Mouse (Mus musculus) liver, embryonic 12.5 days (tissue): ENCODE measurements around the gene Dmtf1. TPM values are rescaled to one million over a fixed set of nuclear protein-coding genes. Genes with fewer than 3 reads are reported as not detected.

Experiments used
- ATAC-seq: fragments of 200-750 bp; cut with Nextera tagmentation; 2 replicates; pipeline ENCODE4 v1.8.0; 2017; ENCODE audit warnings: moderate number of reproducible peaks, mild to moderate bottlenecking, moderate library complexity
- H3K27ac ChIP-seq: fragments of 300-500 bp; sonication (generic); 2 replicates; pipeline ENCODE4 v1.5.1; 2016; ENCODE audit warnings: mild to moderate bottlenecking
- H3K27me3 ChIP-seq: fragments of 300-500 bp; sonication (generic); replicated peaks from 2 replicates; pipeline ENCODE4 v1.6.1; 2016; ENCODE audit warnings: mild to moderate bottlenecking, moderate library complexity
- H3K36me3 ChIP-seq: fragments of 300-500 bp; sonication (generic); 2 replicates; pipeline ENCODE4 v1.6.1; 2016; ENCODE audit warnings: mild to moderate bottlenecking, moderate library complexity
- H3K4me1 ChIP-seq: fragments of 300-500 bp; sonication (generic); 2 replicates; pipeline ENCODE4 v1.6.1; 2016
- H3K4me2 ChIP-seq: fragments of 300-500 bp; sonication (generic); 2 replicates; pipeline ENCODE4 v1.6.1; 2016; ENCODE audit warnings: mild to moderate bottlenecking, moderate library complexity
- H3K4me3 ChIP-seq: fragments of 300-500 bp; sonication (generic); 2 replicates; pipeline ENCODE4 v1.5.1; 2016; ENCODE audit warnings: mild to moderate bottlenecking, moderate library complexity
- H3K9ac ChIP-seq: fragments of 300-500 bp; sonication (generic); 2 replicates; pipeline ENCODE4 v1.6.1; 2016; ENCODE audit warnings: mild to moderate bottlenecking, moderate library complexity
- H3K9me3 ChIP-seq: fragments of 300-500 bp; sonication (generic); replicated peaks from 2 replicates; pipeline ENCODE4 v1.6.1; 2016; ENCODE audit warnings: mild to moderate bottlenecking, moderate library complexity
- WGBS: fragments of 180-500 bp; shearing (Covaris S2); methylation state at CpG from one replicate; pipeline ENCODE4 v1.1.7; 2016; ENCODE audit not compliant: insufficient replicate concordance; 5-methylcytosine and 5-hydroxymethylcytosine counted together
- polyA plus RNA-seq: library from polyadenylated mRNA; unstranded; fragments of >200 nt; fragmentation: Nextera tagmentation; extraction: Ambion mirVana; gene quantifications from 2 replicates; pipeline ENCODE4 v1.2.1, GENCODE M21; 2016

The Dmtf1 gene
- polyA plus RNA-seq, 1 experiment from 2014 or later: 21.2 TPM

DNA sequence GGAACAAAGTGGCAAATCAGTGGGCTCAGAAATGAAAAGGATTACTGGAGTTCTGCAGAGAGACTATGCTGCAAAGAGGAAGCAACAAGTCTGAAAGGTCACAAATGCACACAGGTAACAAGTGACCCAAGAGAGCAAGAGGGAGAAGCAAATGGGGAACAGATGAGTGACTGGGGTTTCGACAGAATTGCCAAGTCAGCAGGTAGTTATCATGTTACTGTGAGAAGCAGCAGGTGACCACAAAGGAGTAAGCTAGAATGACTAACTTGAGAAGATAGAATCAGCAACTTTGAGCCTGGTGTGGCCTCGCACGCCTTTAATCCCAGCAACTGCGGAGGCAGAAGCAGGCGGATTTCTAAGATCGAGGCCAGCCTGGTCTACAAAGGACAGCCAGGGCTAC, 19.2 kb downstream of the Dmtf1 start:
- Histone ChIP-seq H3K9me3 (no peaks in the 10 kb centered on the region), H3K4me3 (no peak overlapping the region), H3K27me3 (no peaks in the 10 kb centered on the region), H3K4me2 (no peak overlapping the region), H3K36me3 (peaks cover 62% of the 10 kb centered on the region), H3K9ac (no peak overlapping the region), H3K4me1 (peaks cover 3% of the 10 kb centered on the region; the same call in 1 of the 2 replicates), H3K27ac (no peak overlapping the region)
- 61% methylated on average over 6 of the region's 6 CpGs for WGBS
- ATAC-seq: no peak

DNA sequence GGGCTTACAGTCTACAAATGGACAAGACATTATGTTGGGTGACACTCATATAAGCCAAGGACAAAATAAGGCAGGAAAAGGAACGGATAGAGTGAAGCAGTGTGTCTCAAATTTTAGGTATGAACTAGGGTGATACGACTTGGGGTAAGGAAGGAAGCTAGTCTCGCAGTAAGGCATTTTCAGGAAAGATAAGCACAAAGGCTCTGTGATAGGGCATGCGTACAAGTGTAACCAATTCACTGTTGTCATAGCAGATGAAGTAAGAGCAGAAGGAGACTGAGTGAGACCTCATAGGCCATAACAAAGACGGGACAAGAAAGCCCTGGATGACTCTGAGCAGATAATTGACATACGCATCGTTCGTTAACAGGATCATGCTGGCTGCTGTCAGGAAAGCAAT, 20.9 kb downstream of the Dmtf1 start:
- WGBS: 48% methylated on average over 8 of the region's 8 CpGs
- ATAC-seq: peak; percentile 67

GRCm38 (mm10) chr5:9135588-9135987, 26.0 kb downstream of the Dmtf1 start:
- WGBS: 85% methylated on average over 3 of the region's 3 CpGs
- ATAC-seq: no peak
- H3K4me2 ChIP-seq: no peak overlapping the region

More for the DNA sequence above, 20.9 kb downstream of the Dmtf1 start:
- no peaks in the 10 kb centered on the region for H3K9me3 ChIP-seq
- H3K27me3 ChIP-seq: no peaks in the 10 kb centered on the region
- no peak overlapping the region for H3K4me3 ChIP-seq
- H3K9ac ChIP-seq: no peak overlapping the region
- peaks cover 3% of the 10 kb centered on the region; the same call in 1 of the 2 replicates for H3K4me1 ChIP-seq
- H3K4me2 ChIP-seq: no peak overlapping the region
- no peak overlapping the region for H3K27ac ChIP-seq
- peaks cover 65% of the 10 kb centered on the region for H3K36me3 ChIP-seq

DNA sequence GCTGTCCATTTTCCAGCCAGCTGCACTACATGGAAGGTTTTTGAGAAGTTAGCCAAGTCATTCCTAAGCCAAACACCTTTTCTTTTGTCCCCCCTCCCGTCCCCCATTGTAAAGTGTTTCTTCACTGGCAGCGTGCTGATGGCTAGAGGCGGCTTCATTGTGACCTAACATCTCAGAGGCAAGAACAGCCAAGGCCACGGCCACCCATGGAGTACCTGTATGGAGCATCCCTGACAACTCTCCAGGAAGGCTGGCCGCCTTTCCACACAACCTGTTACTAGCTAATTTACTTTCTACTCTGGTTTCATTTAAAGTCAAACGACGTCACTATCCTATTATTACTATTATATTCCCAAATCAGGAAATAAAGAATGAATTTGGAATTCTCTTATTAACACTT, 29.8 kb downstream of the Dmtf1 start:
- Histone ChIP-seq H3K4me2 (no peak overlapping the region), H3K27me3 (no peaks in the 10 kb centered on the region), H3K9ac (no peak overlapping the region), H3K4me1 (no peaks in the 10 kb centered on the region), H3K27ac (no peak overlapping the region), H3K4me3 (no peak overlapping the region), H3K9me3 (no peaks in the 10 kb centered on the region), H3K36me3 (peaks cover 70% of the 10 kb centered on the region)
- no peak for ATAC-seq
- 83% methylated on average over 7 of the region's 7 CpGs for WGBS

More at GRCm38 (mm10) chr5:9135588-9135987, 26.0 kb downstream of the Dmtf1 start:
- Histone ChIP-seq H3K36me3 (peaks cover 62% of the 10 kb centered on the region), H3K9ac (no peak overlapping the region), H3K4me3 (no peak overlapping the region), H3K4me1 (no peaks in the 10 kb centered on the region), H3K9me3 (no peaks in the 10 kb centered on the region), H3K27ac (no peak overlapping the region), H3K27me3 (no peaks in the 10 kb centered on the region)

DNA sequence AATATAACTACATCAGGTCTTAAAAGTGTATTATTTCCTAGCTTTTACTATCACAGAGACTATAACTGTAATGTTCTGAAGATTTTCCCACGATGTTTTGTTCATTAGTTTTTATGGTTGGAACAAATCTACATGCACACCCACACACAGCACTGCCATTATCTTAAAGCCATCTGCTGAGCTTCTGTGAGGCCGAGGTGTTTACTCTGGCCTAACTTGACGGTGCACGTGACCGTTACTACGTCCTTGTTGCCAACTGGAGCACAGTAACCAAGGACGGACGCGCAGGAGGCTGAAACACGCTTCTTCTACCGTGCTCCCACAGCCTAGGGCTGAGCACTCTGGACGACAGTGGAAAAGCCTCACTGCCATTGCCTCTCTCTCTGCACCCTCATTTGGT, 33.0 kb downstream of the Dmtf1 start:
- no peaks in the 10 kb centered on the region for H3K4me1 ChIP-seq
- ATAC-seq: no peak
- H3K9me3 ChIP-seq: no peaks in the 10 kb centered on the region
- no peak overlapping the region for H3K4me2 ChIP-seq
- H3K27me3 ChIP-seq: no peaks in the 10 kb centered on the region
- H3K27ac ChIP-seq: no peak overlapping the region
- WGBS: 82% methylated on average over 12 of the region's 12 CpGs
- no peak overlapping the region for H3K9ac ChIP-seq
- no peak overlapping the region for H3K4me3 ChIP-seq
- peaks cover 73% of the 10 kb centered on the region for H3K36me3 ChIP-seq

DNA sequence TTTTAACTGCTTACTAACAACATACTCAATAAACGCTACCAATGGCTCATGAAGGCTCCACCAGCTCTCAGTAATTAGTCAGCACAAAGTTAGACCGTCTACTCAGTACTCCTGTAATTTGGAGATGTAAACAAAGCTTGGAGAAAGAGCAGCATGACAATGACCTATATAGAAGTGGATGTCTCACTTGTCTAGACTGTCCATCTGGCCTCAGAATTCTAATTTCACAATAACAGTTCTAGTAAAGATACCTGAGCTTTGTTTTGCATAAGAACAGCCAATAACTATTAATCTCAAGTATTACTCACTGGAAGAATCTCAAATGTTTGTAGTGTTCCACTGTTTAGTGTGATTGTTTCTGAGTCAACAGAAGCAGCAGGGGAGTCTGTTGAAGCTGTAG, 37.4 kb downstream of the Dmtf1 start:
- no peak overlapping the region for H3K4me3 ChIP-seq
- H3K4me1 ChIP-seq: no peaks in the 10 kb centered on the region
- no peaks in the 10 kb centered on the region for H3K27me3 ChIP-seq
- no peaks in the 10 kb centered on the region for H3K9me3 ChIP-seq
- WGBS: 89% methylated on average over 2 of the region's 2 CpGs
- ATAC-seq: no peak
- no peak overlapping the region for H3K9ac ChIP-seq
- H3K36me3 ChIP-seq: peaks cover 87% of the 10 kb centered on the region
- H3K4me2 ChIP-seq: no peak overlapping the region
- H3K27ac ChIP-seq: no peak overlapping the region

DNA sequence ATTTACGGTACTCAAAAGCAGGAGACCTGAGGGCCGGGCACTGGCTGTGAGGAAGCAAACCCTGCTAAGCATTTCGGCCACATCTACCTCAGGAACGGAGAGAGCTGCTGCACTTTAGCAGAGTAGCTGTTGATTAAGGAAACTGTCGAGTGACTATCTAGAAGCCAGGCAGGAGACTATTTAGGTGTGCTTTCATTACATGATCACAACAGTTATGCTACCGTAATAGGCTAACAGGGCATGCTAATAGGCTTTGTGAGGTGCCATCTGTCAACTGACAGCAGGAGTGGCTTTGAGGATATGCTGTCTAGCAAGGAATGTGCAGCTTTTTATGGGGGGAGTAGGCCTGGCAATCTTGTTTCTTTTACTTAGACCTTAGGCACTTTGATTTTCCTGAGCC, 47.4 kb downstream of the Dmtf1 start:
- H3K9ac ChIP-seq: no peak overlapping the region
- H3K4me3 ChIP-seq: no peak overlapping the region
- no peaks in the 10 kb centered on the region for H3K4me1 ChIP-seq
- no peak overlapping the region for H3K4me2 ChIP-seq
- H3K36me3 ChIP-seq: peaks cover 18% of the 10 kb centered on the region
- H3K27me3 ChIP-seq: no peaks in the 10 kb centered on the region
- ATAC-seq: no peak
- 48% methylated on average over 6 of the region's 6 CpGs for WGBS
- H3K27ac ChIP-seq: no peak overlapping the region
- no peaks in the 10 kb centered on the region for H3K9me3 ChIP-seq

DNA sequence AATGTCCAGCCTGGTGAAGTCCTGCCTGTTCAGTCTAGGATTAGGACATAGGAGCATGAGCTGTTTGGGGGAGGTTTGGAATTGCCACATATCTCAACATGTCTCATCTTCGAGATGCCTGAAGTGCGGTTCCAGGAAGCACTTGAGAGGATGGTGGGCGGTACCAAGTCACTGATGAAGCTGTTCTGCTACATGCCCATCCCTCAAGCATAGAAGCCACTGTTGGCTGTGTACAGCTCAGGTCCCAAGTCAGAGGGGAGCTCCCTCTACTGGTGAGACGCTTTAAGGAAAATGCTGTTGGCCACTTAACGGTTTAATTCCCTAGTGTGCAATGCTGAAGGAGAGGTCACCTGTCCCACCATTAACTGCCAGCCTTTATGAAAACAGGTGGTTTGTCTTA, 49.8 kb downstream of the Dmtf1 start:
- Histone ChIP-seq H3K9me3 (no peaks in the 10 kb centered on the region), H3K4me1 (0 out of 2 replicates have a peak, but pooled peaks cover 2% of the 10 kb centered on the region), H3K9ac (no peak overlapping the region), H3K27ac (no peak overlapping the region), H3K27me3 (no peaks in the 10 kb centered on the region), H3K36me3 (no peaks in the 10 kb centered on the region), H3K4me3 (no peak overlapping the region), H3K4me2 (no peak overlapping the region)
- WGBS: 5% methylated on average over 5 of the region's 5 CpGs
- ATAC-seq: peak; percentile 62

- Histone ChIP-seq H3K9me3 (no peaks in the 10 kb centered on the region), H3K27me3 (no peaks in the 10 kb centered on the region), H3K4me1 (0 out of 2 replicates have a peak, but pooled peaks cover 2% of the 10 kb centered on the region), H3K4me3 (no peak overlapping the region), H3K4me2 (no peak overlapping the region), H3K9ac (no peak overlapping the region), H3K36me3 (no peaks in the 10 kb centered on the region), H3K27ac (no peak overlapping the region)
- no peak for ATAC-seq
- WGBS: 54% methylated on average over 2 of the region's 2 CpGs
Measured at GRCm38 (mm10) chr5:9111285-9111684, 50.3 kb downstream of the Dmtf1 start.

GRCm38 (mm10) chr5:9109582-9109981, 52.0 kb downstream of the Dmtf1 start:
- Histone ChIP-seq H3K9me3 (no peaks in the 10 kb centered on the region), H3K27ac (no peak overlapping the region), H3K4me3 (no peak overlapping the region), H3K9ac (no peak overlapping the region), H3K27me3 (no peaks in the 10 kb centered on the region; the same call in 1 of the 2 replicates), H3K4me2 (no peak overlapping the region), H3K4me1 (0 out of 2 replicates have a peak, but pooled peaks cover 2% of the 10 kb centered on the region), H3K36me3 (no peaks in the 10 kb centered on the region)
- ATAC-seq: no peak

DNA sequence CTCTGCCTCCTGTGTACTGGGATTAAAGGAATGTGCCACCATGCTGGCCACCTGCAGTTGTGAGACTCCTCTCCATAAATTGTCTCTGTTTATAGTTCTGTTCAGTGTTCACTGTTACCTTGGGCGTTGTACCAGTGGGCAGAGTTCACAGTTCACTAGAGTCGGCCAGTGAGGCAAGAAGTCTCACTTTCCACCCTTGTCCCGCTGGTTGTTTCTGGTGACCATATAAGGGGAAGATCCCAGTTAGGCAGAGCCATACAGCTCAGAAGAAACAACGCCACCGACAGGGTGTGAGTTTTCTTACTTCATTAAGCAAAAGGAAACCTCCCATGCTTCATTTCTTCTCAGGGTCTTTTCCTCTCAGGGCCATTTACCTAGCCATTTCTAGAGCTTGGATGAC, 53.1 kb downstream of the Dmtf1 start:
- Histone ChIP-seq H3K9ac (no peak overlapping the region), H3K27ac (no peak overlapping the region), H3K4me1 (0 out of 2 replicates have a peak, but pooled peaks cover 2% of the 10 kb centered on the region), H3K27me3 (peaks cover under 1% of the 10 kb centered on the region; the same call in 1 of the 2 replicates), H3K4me2 (no peak overlapping the region), H3K4me3 (no peak overlapping the region), H3K36me3 (no peaks in the 10 kb centered on the region), H3K9me3 (no peaks in the 10 kb centered on the region)
- no peak for ATAC-seq
- 68% methylated on average over 5 of the region's 5 CpGs for WGBS

- 0 out of 2 replicates have a peak, but pooled peaks cover 2% of the 10 kb centered on the region for H3K4me1 ChIP-seq
- H3K27me3 ChIP-seq: peaks cover 9% of the 10 kb centered on the region
- no peak overlapping the region for H3K9ac ChIP-seq
- H3K9me3 ChIP-seq: no peaks in the 10 kb centered on the region
- no peaks in the 10 kb centered on the region for H3K36me3 ChIP-seq
- WGBS: 66% methylated on average over 8 of the region's 8 CpGs
- H3K27ac ChIP-seq: no peak overlapping the region
- no peak overlapping the region for H3K4me2 ChIP-seq
- ATAC-seq: no peak
- no peak overlapping the region for H3K4me3 ChIP-seq
Measured at GRCm38 (mm10) chr5:9107296-9108089, 54.1 kb downstream of the Dmtf1 start.
